Mouse (Mus musculus) ES-Bruce4 (cell line): ENCODE results near the gene Podxl2.

Experiments
- EP300 ChIP-seq: IDR thresholded peaks from 2 replicates; pipeline ENCODE4 v1.6.1; 2011; ENCODE audit warnings: low read depth, low read length; ENCODE audit not compliant: insufficient read depth
- POLR2A ChIP-seq: IDR thresholded peaks from one replicate; pipeline ENCODE4 v1.8.1; 2011; ENCODE audit warnings: low read length; ENCODE audit not compliant: insufficient read depth

DNA sequence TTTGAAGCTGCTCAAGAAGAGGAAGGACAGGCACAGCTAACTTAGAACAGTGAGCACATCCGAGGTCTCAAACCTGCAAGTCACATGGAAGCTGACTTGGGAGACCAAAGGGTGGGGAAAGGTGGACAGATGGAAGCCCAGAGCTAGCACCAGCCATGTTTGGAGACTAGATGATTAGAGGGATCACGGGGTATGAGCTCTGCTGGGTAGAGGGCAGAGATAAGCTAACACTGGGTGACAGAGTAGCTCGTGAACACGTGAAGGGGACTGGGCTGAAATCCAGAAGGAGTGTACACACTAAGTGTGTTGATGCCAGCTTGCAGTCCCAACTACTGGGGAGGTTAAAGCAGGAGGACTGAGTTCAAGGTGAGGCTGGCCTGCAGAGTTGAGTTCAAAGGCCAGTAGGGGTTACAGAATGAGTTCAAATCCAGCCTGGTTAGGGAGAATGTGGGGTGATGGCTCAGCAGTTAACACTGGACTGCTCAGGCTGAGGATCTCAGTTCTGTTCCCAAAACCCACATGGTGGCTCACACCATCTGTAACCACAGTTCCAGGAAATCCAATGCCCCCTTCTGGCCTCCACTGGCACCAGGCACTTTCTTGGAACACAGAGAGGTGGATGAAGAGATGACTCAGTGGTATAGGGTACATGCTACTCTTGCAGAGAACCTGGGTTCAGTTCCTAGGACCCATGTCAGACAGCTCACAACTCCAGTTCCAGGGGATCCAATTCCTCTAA is 70.7 kb downstream of the Podxl2 start:
- no peak for TF ChIP-seq POLR2A
- no peak for TF ChIP-seq EP300
